Mouse (Mus musculus): ENCODE measurements around the gene Serpina1b. TPM values are rescaled to one million over a fixed set of nuclear protein-coding genes. Genes with fewer than 3 reads are reported as not detected.

The Serpina1b gene
- polyA plus RNA-seq (2015; fragmentation: Nextera tagmentation; extraction: Ambion mirVana): 0.68 and 3.0 TPM in 2 replicates

DNA sequence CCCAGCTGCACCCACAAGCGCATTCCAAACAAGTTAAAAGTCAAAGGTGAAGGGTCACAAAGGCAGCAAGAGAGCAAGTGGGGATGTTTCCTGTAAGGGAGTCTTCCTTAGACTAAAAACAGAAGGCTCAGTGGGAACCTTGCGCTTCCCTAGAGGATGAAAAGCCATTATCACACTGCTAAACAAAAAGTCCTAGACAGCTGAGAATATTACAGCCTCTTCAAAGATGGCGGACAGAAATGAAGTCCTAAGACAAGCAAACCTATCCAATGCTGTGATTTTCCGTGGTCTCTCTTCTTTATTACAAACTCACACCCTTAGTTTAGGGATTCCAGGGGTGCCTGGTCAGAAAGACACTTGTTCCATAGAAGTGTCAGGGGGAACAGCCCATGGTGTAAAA, at the start of gene Serpina1b:
Gene Serpina1b, minus strand, starts transcription at position 101 of the 400 bp plus-strand sequence.

DNA sequence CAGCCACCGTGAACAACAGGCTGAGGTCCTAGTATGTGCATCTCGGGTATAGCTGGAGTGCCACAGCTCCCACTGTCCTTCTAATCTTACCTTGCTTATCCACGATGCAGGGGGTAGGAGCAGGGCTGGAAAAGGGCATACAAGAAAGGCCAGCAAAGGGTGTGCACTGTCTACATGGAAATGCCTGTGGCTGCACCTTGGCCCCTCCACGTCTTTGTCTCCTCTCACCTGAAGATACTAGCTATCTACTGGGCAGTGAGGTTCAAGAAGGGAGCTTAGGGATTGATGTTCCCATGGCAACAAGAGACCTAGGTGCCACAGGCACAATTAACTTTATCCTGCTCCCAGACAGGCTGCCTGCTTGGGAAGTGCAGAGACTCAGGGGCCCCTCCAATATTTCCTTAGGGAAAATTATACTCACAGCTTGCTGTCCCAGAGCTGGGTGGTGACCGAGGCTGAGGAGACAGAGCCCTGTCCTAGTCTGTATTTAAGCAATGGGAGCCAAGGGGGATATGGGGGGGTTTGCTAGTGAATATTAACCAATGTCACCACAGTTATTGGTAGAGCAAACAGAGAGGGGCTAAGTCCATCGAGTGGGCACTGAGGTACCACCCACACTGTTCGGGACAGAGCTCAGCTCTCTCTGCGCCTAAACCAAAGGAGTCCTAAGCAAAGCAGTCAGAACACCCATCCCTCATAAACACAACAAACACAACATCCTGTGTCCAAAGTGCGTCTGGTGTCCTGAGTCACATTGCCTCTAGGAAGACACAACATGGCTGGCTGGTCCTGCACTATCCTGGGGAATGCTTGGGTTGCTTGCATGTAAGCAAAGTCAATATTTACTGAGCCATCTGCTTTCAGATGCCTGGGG, 33.2 kb upstream of the Serpina1b start, which contains the start of gene Serpina1a:
Gene Serpina1a, minus strand, starts transcription at position 462 of the 874 bp plus-strand sequence.

DNA sequence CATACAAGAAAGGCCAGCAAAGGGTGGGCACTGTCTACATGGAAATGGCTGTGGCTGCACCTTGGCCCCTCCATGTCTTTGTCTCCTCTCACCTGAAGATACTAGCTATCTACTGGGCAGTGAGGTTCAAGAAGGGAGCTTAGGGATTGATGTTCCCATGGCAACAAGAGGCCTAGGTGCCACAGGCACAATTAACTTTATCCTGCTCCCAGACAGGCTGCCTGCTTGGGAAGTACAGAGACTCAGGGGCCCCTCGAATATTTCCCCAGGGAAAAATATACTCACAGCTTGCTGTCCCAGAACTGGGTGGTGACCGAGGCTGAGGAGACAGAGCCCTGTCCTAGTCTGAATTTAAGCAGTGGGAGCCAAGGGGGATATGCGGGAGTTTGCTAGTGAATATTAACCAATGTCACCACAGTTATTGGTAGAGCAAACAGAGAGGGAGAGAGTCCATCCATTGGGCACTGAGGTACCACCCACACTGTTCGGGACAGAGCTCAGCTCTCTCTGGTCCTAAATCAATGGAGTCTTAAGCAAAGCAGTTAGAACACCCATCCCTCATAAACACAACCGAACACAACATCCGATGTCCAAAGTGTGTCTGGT, 56.8 kb downstream of the Serpina1b start, which contains the start of gene Serpina1d:
Gene Serpina1d, minus strand, starts transcription at position 347 of the 606 bp plus-strand sequence.

DNA sequence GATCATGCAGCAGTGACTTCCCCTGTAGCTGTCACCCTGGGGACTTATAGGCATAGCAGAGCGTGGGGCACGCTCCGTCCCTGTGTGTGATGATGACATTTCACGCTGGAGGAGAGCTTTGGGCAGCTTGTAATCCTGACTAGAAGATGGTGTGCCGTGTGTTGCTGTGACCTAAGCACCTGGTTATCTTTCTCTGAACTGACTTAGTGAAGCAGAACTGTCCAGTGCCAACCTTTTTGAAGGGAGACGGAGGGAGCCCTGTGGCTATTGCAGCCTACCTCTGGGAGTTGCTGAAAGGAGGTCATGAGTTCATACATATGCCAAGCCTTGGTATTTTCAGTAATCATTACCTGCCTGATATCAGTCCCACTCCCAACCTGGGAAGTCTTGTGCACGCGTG, 134.7 kb downstream of the Serpina1b start, which contains the start of gene Serpina1f:
Gene Serpina1f, minus strand, starts transcription at position 101 of the 400 bp plus-strand sequence.

Other genes starting within 250 kb of the Serpina1b start
- 0.12 TPM in 1 of 2 replicates, not detected in the other for gene Serpina10, start 198.9 kb downstream of the Serpina1b start, polyA plus RNA-seq (2015; fragmentation: Nextera tagmentation; extraction: Ambion mirVana)
- not detected in 2 replicates for gene Serpina6, start 173.2 kb downstream of the Serpina1b start, polyA plus RNA-seq (2015; fragmentation: Nextera tagmentation; extraction: Ambion mirVana)
- not detected in 2 replicates for gene Serpina16, start 154.2 kb downstream of the Serpina1b start, polyA plus RNA-seq (2015; fragmentation: Nextera tagmentation; extraction: Ambion mirVana)
- gene Serpina1f, start 134.8 kb downstream of the Serpina1b start, polyA plus RNA-seq (2015; fragmentation: Nextera tagmentation; extraction: Ambion mirVana): not detected in 2 replicates
- gene Serpina1d, start 56.8 kb downstream of the Serpina1b start, polyA plus RNA-seq (2015; fragmentation: Nextera tagmentation; extraction: Ambion mirVana): 0.33 and 2.3 TPM in 2 replicates
- 1.0 and 2.8 TPM in 2 replicates for gene Serpina1a, start 33.2 kb upstream of the Serpina1b start, polyA plus RNA-seq (2015; fragmentation: Nextera tagmentation; extraction: Ambion mirVana)
- gene Serpina1c, start 74.5 kb upstream of the Serpina1b start, polyA plus RNA-seq (2015; fragmentation: Nextera tagmentation; extraction: Ambion mirVana): 0.42 and 1.4 TPM in 2 replicates
- 1.2 and 5.1 TPM in 2 replicates for gene Serpina1e, start 128.6 kb upstream of the Serpina1b start, polyA plus RNA-seq (2015; fragmentation: Nextera tagmentation; extraction: Ambion mirVana)
- gene Serpina11, start 159.6 kb upstream of the Serpina1b start, polyA plus RNA-seq (2015; fragmentation: Nextera tagmentation; extraction: Ambion mirVana): 0.13 and 0.23 TPM in 2 replicates
- gene Serpina9, start 183.4 kb upstream of the Serpina1b start, polyA plus RNA-seq (2015; fragmentation: Nextera tagmentation; extraction: Ambion mirVana): 0.04 TPM in 1 of 2 replicates, not detected in the other
- not detected in 2 replicates for gene Serpina12, start 214.1 kb upstream of the Serpina1b start, polyA plus RNA-seq (2015; fragmentation: Nextera tagmentation; extraction: Ambion mirVana)

Measured in urinary bladder, postnatal 0 days (tissue).